Mouse (Mus musculus) CH12.LX (cell line): ENCODE measurements around the gene Hypk. TPM values are rescaled to one million over a fixed set of nuclear protein-coding genes. Genes with fewer than 3 reads are reported as not detected.
A peak's percentile ranks its signal among the peaks of the same experiment; 100 is the strongest.

Source experiments
- DNase-seq: peaks from one replicate; pipeline ENCODE4 v3.0.0-alpha.2; 2013; ENCODE audit errors: extremely low read depth
- H3K27ac ChIP-seq: 2 replicates; pipeline ENCODE4 v1.5.1; 2012; ENCODE audit warnings: low read depth, mild to moderate bottlenecking, control low read depth, moderate library complexity; ENCODE audit not compliant: insufficient read depth
- H3K27me3 ChIP-seq: replicated peaks from 2 replicates; pipeline ENCODE3; 2012; ENCODE audit warnings: inconsistent platforms
- H3K36me3 ChIP-seq, 2 experiments: replicated peaks in 1 of 2; 2 replicates each; pipeline versions ENCODE3 to v1.6.1; 2012; ENCODE audit warnings: inconsistent platforms in 1 of 2, low read length in 1 of 2, mild to moderate bottlenecking in 1 of 2, mixed read lengths in 1 of 2, moderate library complexity in 1 of 2; ENCODE audit not compliant: control insufficient read depth in 1 of 2, insufficient read depth in 1 of 2
- H3K4me1 ChIP-seq, 2 experiments: 2 replicates each; pipeline ENCODE4 v1.6.1; 2012; ENCODE audit warnings: inconsistent platforms in 1 of 2, moderate library complexity in 1 of 2; ENCODE audit not compliant: insufficient read depth in 2 of 2, control insufficient read depth in 1 of 2
- H3K4me2 ChIP-seq: 2 replicates; pipeline ENCODE4 v1.6.1; 2012; ENCODE audit warnings: low read depth, mild to moderate bottlenecking, control low read depth; ENCODE audit not compliant: poor library complexity, insufficient read depth, severe bottlenecking
- H3K4me3 ChIP-seq, 3 experiments: fragments of 150-350 bp in 1 of 3; sonication (generic) in 1 of 3; replicated peaks in 1 of 3; 2 replicates each; pipeline versions ENCODE3 to v1.5.1; 2011 to 2012; ENCODE audit warnings: low read depth in 2 of 3, low read length in 2 of 3, mild to moderate bottlenecking in 2 of 3, moderate library complexity in 2 of 3, control low read depth in 1 of 3, improper control_type of control experiment in 1 of 3, inconsistent platforms in 1 of 3, mixed read lengths in 1 of 3; ENCODE audit not compliant: poor library complexity in 1 of 3
- H3K79me2 ChIP-seq: replicated peaks from 2 replicates; pipeline ENCODE4 v1.6.1; 2012; ENCODE audit warnings: mild to moderate bottlenecking, moderate library complexity; ENCODE audit not compliant: control insufficient read depth, poor library complexity, insufficient read depth, severe bottlenecking; ENCODE audit errors: extremely low read depth
- H3K9ac ChIP-seq: 2 replicates; pipeline ENCODE4 v1.6.1; 2012; ENCODE audit warnings: low read depth, mild to moderate bottlenecking, control low read depth, moderate library complexity; ENCODE audit not compliant: insufficient read depth
- H3K9me3 ChIP-seq: replicated peaks from 2 replicates; pipeline ENCODE3; 2012; ENCODE audit warnings: low read length, inconsistent platforms, mixed read lengths
- BHLHE40 ChIP-seq: IDR thresholded peaks from 2 replicates; pipeline ENCODE4 v1.6.1; 2011; ENCODE audit warnings: mild to moderate bottlenecking, low read depth, low read length, improper control_type of control experiment
- CHD1 ChIP-seq: IDR thresholded peaks from 2 replicates; pipeline ENCODE4 v1.6.1; 2012; ENCODE audit warnings: low read depth, low read length, improper control_type of control experiment, inconsistent platforms
- CTCF ChIP-seq, 2 experiments: IDR thresholded peaks in 1 of 2; conservative IDR thresholded peaks in 1 of 2; 2 replicates each; pipeline ENCODE4 v1.5.1; 2011 to 2012; ENCODE audit warnings: low read depth in 2 of 2, low read length in 2 of 2, improper control_type of control experiment in 1 of 2, inconsistent platforms in 1 of 2, mild to moderate bottlenecking in 1 of 2, moderate library complexity in 1 of 2
- E2F4 ChIP-seq: IDR thresholded peaks from 2 replicates; pipeline ENCODE4 v1.6.1; 2011; ENCODE audit warnings: low read depth, low read length, improper control_type of control experiment; ENCODE audit not compliant: insufficient replicate concordance
- ELF1 ChIP-seq: IDR thresholded peaks from 2 replicates; pipeline ENCODE4 v1.6.1; 2014; ENCODE audit warnings: low read depth, mild to moderate bottlenecking, inconsistent platforms, low read length, improper control_type of control experiment
- ETS1 ChIP-seq: conservative IDR thresholded peaks from 2 replicates; pipeline ENCODE4 v1.6.1; 2012; ENCODE audit warnings: low read depth, mild to moderate bottlenecking, inconsistent platforms, low read length, improper control_type of control experiment, moderate library complexity
- HCFC1 ChIP-seq: IDR thresholded peaks from 2 replicates; pipeline ENCODE4 v1.6.1; 2012; ENCODE audit warnings: low read depth, mild to moderate bottlenecking, inconsistent platforms, low read length, improper control_type of control experiment
- IRF4 ChIP-seq: IDR thresholded peaks from 2 replicates; pipeline ENCODE4 v1.6.1; 2014; ENCODE audit warnings: low read depth, mild to moderate bottlenecking, inconsistent platforms, low read length, improper control_type of control experiment
- JUND ChIP-seq: conservative IDR thresholded peaks from 2 replicates; pipeline ENCODE4 v1.6.1; 2011; ENCODE audit warnings: low read depth, low read length, improper control_type of control experiment
- KAT2A ChIP-seq: IDR thresholded peaks from 2 replicates; pipeline ENCODE4 v1.6.1; 2012; ENCODE audit warnings: low read length, improper control_type of control experiment, inconsistent platforms; ENCODE audit not compliant: insufficient replicate concordance
- MAFK ChIP-seq: IDR thresholded peaks from 2 replicates; pipeline ENCODE4 v1.6.1; 2011; ENCODE audit warnings: low read length, improper control_type of control experiment; ENCODE audit not compliant: insufficient replicate concordance
- MAX ChIP-seq: IDR thresholded peaks from 2 replicates; pipeline ENCODE4 v1.6.1; 2011; ENCODE audit warnings: low read length, improper control_type of control experiment
- MAZ ChIP-seq: IDR thresholded peaks from 2 replicates; pipeline ENCODE4 v1.6.1; 2012; ENCODE audit warnings: low read depth, mild to moderate bottlenecking, inconsistent platforms, low read length, improper control_type of control experiment, moderate library complexity
- MEF2A ChIP-seq: IDR thresholded peaks from 2 replicates; pipeline ENCODE4 v1.6.1; 2014; ENCODE audit warnings: low read depth, mild to moderate bottlenecking, inconsistent platforms, low read length, improper control_type of control experiment, borderline replicate concordance
- MXI1 ChIP-seq: IDR thresholded peaks from 2 replicates; pipeline ENCODE4 v1.6.1; 2011; ENCODE audit warnings: mild to moderate bottlenecking, low read depth, low read length, improper control_type of control experiment
- MYC ChIP-seq: IDR thresholded peaks from 2 replicates; pipeline ENCODE4 v1.6.1; 2011; ENCODE audit warnings: low read depth, mild to moderate bottlenecking, improper control_type of control experiment, low read length
- PAX5 ChIP-seq: IDR thresholded peaks from 2 replicates; pipeline ENCODE4 v1.6.1; 2012; ENCODE audit warnings: low read length, inconsistent platforms, mixed read lengths
- POLR2A ChIP-seq: IDR thresholded peaks from 2 replicates; pipeline ENCODE4 v1.6.1; 2011; ENCODE audit warnings: low read depth, mild to moderate bottlenecking, improper control_type of control experiment, low read length
- POLR2AphosphoS2 ChIP-seq: IDR thresholded peaks from 2 replicates; pipeline ENCODE4 v1.6.1; 2011; ENCODE audit warnings: low read depth, low read length, improper control_type of control experiment
- RAD21 ChIP-seq: IDR thresholded peaks from 2 replicates; pipeline ENCODE4 v1.6.1; 2011; ENCODE audit warnings: low read depth, mild to moderate bottlenecking, low read length, improper control_type of control experiment, moderate library complexity
- RCOR1 ChIP-seq: conservative IDR thresholded peaks from 2 replicates; pipeline ENCODE4 v1.6.1; 2012; ENCODE audit warnings: low read depth, mild to moderate bottlenecking, inconsistent platforms, low read length, improper control_type of control experiment
- SIN3A ChIP-seq: IDR thresholded peaks from 2 replicates; pipeline ENCODE4 v1.6.1; 2012; ENCODE audit warnings: low read length, improper control_type of control experiment, inconsistent platforms
- SMC3 ChIP-seq: IDR thresholded peaks from 2 replicates; pipeline ENCODE4 v1.6.1; 2011; ENCODE audit warnings: low read depth, low read length, improper control_type of control experiment
- TBP ChIP-seq: conservative IDR thresholded peaks from 2 replicates; pipeline ENCODE4 v1.6.1; 2011; ENCODE audit warnings: low read depth, low read length, improper control_type of control experiment
- UBTF ChIP-seq: IDR thresholded peaks from 2 replicates; pipeline ENCODE4 v1.6.1; 2012; ENCODE audit warnings: low read depth, mild to moderate bottlenecking, inconsistent platforms, low read length, improper control_type of control experiment, moderate library complexity
- USF1 ChIP-seq: IDR thresholded peaks from 2 replicates; pipeline ENCODE4 v1.6.1; 2014; ENCODE audit warnings: low read depth, mild to moderate bottlenecking, inconsistent platforms, low read length, improper control_type of control experiment
- USF2 ChIP-seq: conservative IDR thresholded peaks from 2 replicates; pipeline ENCODE4 v1.6.1; 2011; ENCODE audit warnings: low read depth, low read length, improper control_type of control experiment
- ZC3H11A ChIP-seq: IDR thresholded peaks from 2 replicates; pipeline ENCODE4 v1.6.1; 2012; ENCODE audit warnings: low read depth, mild to moderate bottlenecking, inconsistent platforms, low read length, improper control_type of control experiment
- ZMIZ1 ChIP-seq: IDR thresholded peaks from 2 replicates; pipeline ENCODE4 v1.6.1; 2012; ENCODE audit warnings: low read depth, mild to moderate bottlenecking, inconsistent platforms, low read length, improper control_type of control experiment
- ZNF384 ChIP-seq: IDR thresholded peaks from 2 replicates; pipeline ENCODE4 v1.6.1; 2012; ENCODE audit warnings: low read depth, low read length, improper control_type of control experiment, inconsistent platforms
- dilution Hi-C: fragments of 300-500 bp; cut with MboI; formaldehyde crosslinking; loops from 2 replicates; pipeline ENCODE4 v1.14.3; 2020; ENCODE audit warnings: low sequenced_read_pairs; ENCODE audit not compliant: extremely low pct_unique_long_range_greater_than_20kb, extremely low pct_ligation_motif_present
- in situ Hi-C: fragments of 300-500 bp; cut with MboI; formaldehyde crosslinking; loops from 3 replicates; pipeline ENCODE4 v1.14.3; 2019; ENCODE audit warnings: low sequenced_read_pairs, low pct_ligation_motif_present, low pct_unique_long_range_greater_than_20kb, mixed read lengths
- polyA plus RNA-seq: library from polyadenylated mRNA; unstranded; fragments of >175 nt; gene quantifications from 2 replicates; pipeline ENCODE4 v1.2.1, GENCODE M21; 2012; ENCODE audit warnings: low read depth; ENCODE audit not compliant: insufficient read length
- total RNA-seq, 2 experiments: library from RNA; depleted of rRNA; stranded (reverse); fragments of 300-350 nt in 1 of 2; fragments of >200 nt in 1 of 2; gene quantifications; 2 replicates each; pipeline ENCODE4 v1.2.3; 2012 to 2014

Gene Hypk
- total and polyA plus RNA-seq, 3 experiments, result 11.7 to 119 (median 15.4) TPM

GRCm38 (mm10) chr2:121408160-121408559, 44.9 kb upstream of the Hypk start:
- in situ Hi-C loops (no loop called here), dilution Hi-C loops (no loop called here)
- Histone ChIP-seq H3K27ac (no peak overlapping the region), H3K4me3 (no peak overlapping the region), H3K4me2 (no peak overlapping the region), H3K4me1 (peaks cover 0 to 5% of the 10 kb centered on the region in 2 experiments; a peak in 2 of 4 replicates), H3K79me2 (no peaks in the 10 kb centered on the region; the same call in 1 of the 2 replicates), H3K27me3 (no peaks in the 10 kb centered on the region), H3K9ac (no peak overlapping the region), H3K36me3 (peaks cover 0 to 7% of the 10 kb centered on the region in 2 experiments), H3K9me3 (no peaks in the 10 kb centered on the region)
- no peak for TF ChIP-seq IRF4
- TF ChIP-seq CHD1, result no peak
- no peak for TF ChIP-seq TBP
- no peak for TF ChIP-seq MAZ
- peak; percentile 44 to 70; a peak in 3 of 4 replicates for TF ChIP-seq CTCF (conservative IDR thresholded peaks at IDR 0.05 in 1 of 2, IDR thresholded peaks at IDR 0.05 in 1 of 2; ENCODE audit: low read depth in 2 of 2, low read length in 2 of 2)
- no peak for TF ChIP-seq MEF2A
- no peak for TF ChIP-seq E2F4
- TF ChIP-seq UBTF, result no peak
- TF ChIP-seq SMC3, result peak; percentile 55
- TF ChIP-seq RAD21, result peak; percentile 52
- TF ChIP-seq MAFK, result no peak
- no peak for TF ChIP-seq ETS1
- no peak for TF ChIP-seq RCOR1
- TF ChIP-seq MXI1, result no peak
- no peak for TF ChIP-seq SIN3A
- TF ChIP-seq PAX5, result no peak
- TF ChIP-seq HCFC1, result no peak
- TF ChIP-seq ZNF384, result peak; percentile 82
- no peak for TF ChIP-seq USF2
- no peak for TF ChIP-seq MAX
- no peak for TF ChIP-seq POLR2A
- no peak for TF ChIP-seq JUND
- TF ChIP-seq MYC, result no peak
- no peak for TF ChIP-seq USF1
- no peak for TF ChIP-seq ZC3H11A
- TF ChIP-seq ZMIZ1, result no peak
- no peak for TF ChIP-seq KAT2A
- no peak for TF ChIP-seq POLR2AphosphoS2
- no peak for TF ChIP-seq ELF1
- no peak for TF ChIP-seq BHLHE40
- DNase-seq, result peak; percentile 72
